Mouse (Mus musculus): ENCODE results near the gene Mgrn1.

DNA sequence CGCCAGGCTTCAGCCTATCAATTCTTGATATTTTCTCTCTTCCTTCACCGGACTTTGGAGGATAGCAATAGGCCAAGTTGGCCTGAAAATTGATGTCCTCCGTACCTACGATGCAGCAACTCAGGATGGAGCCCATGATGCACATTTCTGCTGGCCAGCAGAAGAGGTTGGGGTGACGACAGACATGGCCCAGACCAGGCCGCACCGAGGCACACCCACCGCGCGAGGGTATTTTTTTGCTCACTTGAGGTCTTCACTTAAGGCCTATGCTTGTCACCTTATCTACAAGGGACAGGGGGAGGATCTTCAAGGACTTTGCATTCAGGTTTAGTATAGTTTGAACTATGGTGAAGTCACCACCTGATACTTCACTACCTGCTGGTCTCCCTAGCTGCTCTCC is 1.1 kb upstream of the Mgrn1 start:
- TF ChIP-seq FLI1 (IDR thresholded peaks at IDR 0.05; ENCODE audit: low read length) (no peak), GATA1 (IDR thresholded peaks at IDR 0.05; ENCODE audit: borderline replicate concordance, low read length) (no peak)
